Mouse (Mus musculus): ENCODE data around the gene Bri3. TPM values are rescaled to one million over a fixed set of nuclear protein-coding genes. Genes with fewer than 3 reads are reported as not detected.

The Bri3 gene
- polyA plus RNA-seq, 1 experiment = 104 TPM

GRCm38 (mm10) chr5:144379431-144379830 lies 135.2 kb downstream of the Bri3 start:
- H3K4me3 ChIP-seq (ENCODE audit: insufficient read depth, low read length) = no peak overlapping the region
- TF ChIP-seq CTCF (IDR thresholded peaks at IDR 0.05; ENCODE audit: extremely low read depth, insufficient read depth, low read length) = no peak
- no peak for TF ChIP-seq POLR2A (IDR thresholded peaks at IDR 0.05; ENCODE audit: extremely low read depth, insufficient read depth, low read length)
- no peak overlapping the region for H3K27ac ChIP-seq (ENCODE audit: insufficient read depth, low read length)
- H3K4me1 ChIP-seq (ENCODE audit: control insufficient read depth, insufficient read depth, low read length) = no peaks in the 10 kb centered on the region

- Histone ChIP-seq H3K4me3 (ENCODE audit: insufficient read depth, low read length) (no peak overlapping the region), H3K27ac (ENCODE audit: insufficient read depth, low read length) (no peak overlapping the region), H3K4me1 (ENCODE audit: control insufficient read depth, insufficient read depth, low read length) (no peaks in the 10 kb centered on the region)
- TF ChIP-seq POLR2A (IDR thresholded peaks at IDR 0.05; ENCODE audit: extremely low read depth, insufficient read depth, low read length) (no peak), CTCF (IDR thresholded peaks at IDR 0.05; ENCODE audit: extremely low read depth, insufficient read depth, low read length) (no peak)
Measured at GRCm38 (mm10) chr5:144380689-144381088, 136.5 kb downstream of the Bri3 start.

GRCm38 (mm10) chr5:144381782-144382181 lies 137.5 kb downstream of the Bri3 start:
- Histone ChIP-seq H3K27ac (ENCODE audit: insufficient read depth, low read length) (no peak overlapping the region), H3K4me3 (ENCODE audit: insufficient read depth, low read length) (no peak overlapping the region), H3K4me1 (ENCODE audit: control insufficient read depth, insufficient read depth, low read length) (no peaks in the 10 kb centered on the region)
- TF ChIP-seq CTCF (IDR thresholded peaks at IDR 0.05; ENCODE audit: extremely low read depth, insufficient read depth, low read length) (peak; percentile 28; the same call in 1 of the 2 replicates), POLR2A (IDR thresholded peaks at IDR 0.05; ENCODE audit: extremely low read depth, insufficient read depth, low read length) (no peak)

GRCm38 (mm10) chr5:144383936-144384335 lies 139.7 kb downstream of the Bri3 start:
- Histone ChIP-seq H3K4me1 (ENCODE audit: control insufficient read depth, insufficient read depth, low read length) (no peaks in the 10 kb centered on the region), H3K4me3 (ENCODE audit: insufficient read depth, low read length) (no peak overlapping the region), H3K27ac (ENCODE audit: insufficient read depth, low read length) (no peak overlapping the region)
- TF ChIP-seq POLR2A (IDR thresholded peaks at IDR 0.05; ENCODE audit: extremely low read depth, insufficient read depth, low read length) (no peak), CTCF (IDR thresholded peaks at IDR 0.05; ENCODE audit: extremely low read depth, insufficient read depth, low read length) (no peak)

- Histone ChIP-seq H3K4me3 (ENCODE audit: insufficient read depth, low read length) (no peak overlapping the region), H3K27ac (ENCODE audit: insufficient read depth, low read length) (no peak overlapping the region), H3K4me1 (ENCODE audit: control insufficient read depth, insufficient read depth, low read length) (no peaks in the 10 kb centered on the region)
- TF ChIP-seq POLR2A (IDR thresholded peaks at IDR 0.05; ENCODE audit: extremely low read depth, insufficient read depth, low read length) (no peak), CTCF (IDR thresholded peaks at IDR 0.05; ENCODE audit: extremely low read depth, insufficient read depth, low read length) (peak; percentile 76)
Measured at GRCm38 (mm10) chr5:144387851-144388250, 143.6 kb downstream of the Bri3 start.

GRCm38 (mm10) chr5:144394142-144394541 lies 149.9 kb downstream of the Bri3 start:
- no peak overlapping the region for H3K27ac ChIP-seq (ENCODE audit: insufficient read depth, low read length)
- TF ChIP-seq POLR2A (IDR thresholded peaks at IDR 0.05; ENCODE audit: extremely low read depth, insufficient read depth, low read length) = no peak
- TF ChIP-seq CTCF (IDR thresholded peaks at IDR 0.05; ENCODE audit: extremely low read depth, insufficient read depth, low read length) = no peak
- no peaks in the 10 kb centered on the region for H3K4me1 ChIP-seq (ENCODE audit: control insufficient read depth, insufficient read depth, low read length)
- H3K4me3 ChIP-seq (ENCODE audit: insufficient read depth, low read length) = no peak overlapping the region

- TF ChIP-seq POLR2A (IDR thresholded peaks at IDR 0.05; ENCODE audit: extremely low read depth, insufficient read depth, low read length) = no peak
- TF ChIP-seq CTCF (IDR thresholded peaks at IDR 0.05; ENCODE audit: extremely low read depth, insufficient read depth, low read length) = no peak
- H3K4me1 ChIP-seq (ENCODE audit: control insufficient read depth, insufficient read depth, low read length) = no peaks in the 10 kb centered on the region
- H3K27ac ChIP-seq (ENCODE audit: insufficient read depth, low read length) = no peak overlapping the region
- no peak overlapping the region for H3K4me3 ChIP-seq (ENCODE audit: insufficient read depth, low read length)
Measured at GRCm38 (mm10) chr5:144397566-144397965, 153.3 kb downstream of the Bri3 start.

- no peak overlapping the region for H3K27ac ChIP-seq (ENCODE audit: insufficient read depth, low read length)
Measured at GRCm38 (mm10) chr5:144400821-144401220, 156.6 kb downstream of the Bri3 start.

GRCm38 (mm10) chr5:144406256-144406655 lies 162.0 kb downstream of the Bri3 start:
- TF ChIP-seq POLR2A (IDR thresholded peaks at IDR 0.05; ENCODE audit: extremely low read depth, insufficient read depth, low read length) = no peak
- no peak for TF ChIP-seq CTCF (IDR thresholded peaks at IDR 0.05; ENCODE audit: extremely low read depth, insufficient read depth, low read length)
- H3K27ac ChIP-seq (ENCODE audit: insufficient read depth, low read length) = no peak overlapping the region
- H3K4me1 ChIP-seq (ENCODE audit: control insufficient read depth, insufficient read depth, low read length) = no peaks in the 10 kb centered on the region
- H3K4me3 ChIP-seq (ENCODE audit: insufficient read depth, low read length) = no peak overlapping the region

More at GRCm38 (mm10) chr5:144400821-144401220, 156.6 kb downstream of the Bri3 start:
- no peak for TF ChIP-seq CTCF (IDR thresholded peaks at IDR 0.05; ENCODE audit: extremely low read depth, insufficient read depth, low read length)
- no peak for TF ChIP-seq POLR2A (IDR thresholded peaks at IDR 0.05; ENCODE audit: extremely low read depth, insufficient read depth, low read length)
- Histone ChIP-seq H3K4me3 (ENCODE audit: insufficient read depth, low read length) (no peak overlapping the region), H3K4me1 (ENCODE audit: control insufficient read depth, insufficient read depth, low read length) (no peaks in the 10 kb centered on the region)

- Histone ChIP-seq H3K4me1 (ENCODE audit: control insufficient read depth, insufficient read depth, low read length) (no peaks in the 10 kb centered on the region), H3K27ac (ENCODE audit: insufficient read depth, low read length) (no peak overlapping the region), H3K4me3 (ENCODE audit: insufficient read depth, low read length) (no peak overlapping the region)
- TF ChIP-seq CTCF (IDR thresholded peaks at IDR 0.05; ENCODE audit: extremely low read depth, insufficient read depth, low read length) = no peak
- no peak for TF ChIP-seq POLR2A (IDR thresholded peaks at IDR 0.05; ENCODE audit: extremely low read depth, insufficient read depth, low read length)
Measured at GRCm38 (mm10) chr5:144410666-144411065, 166.4 kb downstream of the Bri3 start.
